Mouse (Mus musculus): ENCODE data around the gene Cabin1.

DNA sequence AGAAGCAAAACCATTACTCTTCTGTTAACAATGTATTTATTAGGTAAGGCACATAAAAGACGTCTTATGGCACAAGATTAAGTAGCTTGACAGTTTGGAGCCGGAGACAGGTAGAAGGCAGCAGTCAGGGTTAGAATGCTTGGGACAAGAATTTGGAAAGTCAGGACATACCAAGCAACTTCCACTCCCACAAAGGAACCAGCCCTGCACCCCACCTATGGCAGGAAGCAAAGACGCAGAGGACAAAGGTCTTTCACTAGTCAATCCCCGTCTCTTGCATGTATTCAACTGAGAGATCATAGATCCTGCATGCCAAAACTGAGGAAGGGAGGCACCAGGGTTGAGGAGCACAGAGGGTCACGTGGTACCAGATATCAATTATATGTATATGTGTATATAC lies 10.0 kb upstream of the Cabin1 start:
- no peak for TF ChIP-seq GATA1 (IDR thresholded peaks at IDR 0.05; ENCODE audit: low read length)
- no peak for TF ChIP-seq TAL1 (IDR thresholded peaks at IDR 0.05; ENCODE audit: low read length)

Measured in erythroblast, embryonic 14.5 days (primary cell).